Mouse (Mus musculus) MN1 (cell line): ENCODE data around the gene Grn.

Experiments
- DNase-seq: peaks from one replicate; pipeline ENCODE4 v3.0.0-alpha.2; 2016; ENCODE audit warnings: low spot score

The Grn gene

GRCm38 (mm10) chr11:102443740-102444139 lies 13.6 kb downstream of the Grn start:
- DNase-seq = no peak

GRCm38 (mm10) chr11:102444321-102444720 lies 14.2 kb downstream of the Grn start:
- no peak for DNase-seq

- peak; percentile 72 for DNase-seq
Observed at GRCm38 (mm10) chr11:102444781-102445180, 14.7 kb downstream of the Grn start.

GRCm38 (mm10) chr11:102445264-102445890 lies 15.3 kb downstream of the Grn start:
- peak; percentile 88 for DNase-seq

GRCm38 (mm10) chr11:102445891-102446361 lies 15.8 kb downstream of the Grn start:
- DNase-seq = peak; percentile 80

- peak; percentile 45 for DNase-seq
Observed at GRCm38 (mm10) chr11:102446581-102447461, 16.7 kb downstream of the Grn start.

GRCm38 (mm10) chr11:102447497-102447896 lies 17.4 kb downstream of the Grn start, which contains the start of gene Fam171a2:
Gene Fam171a2, minus strand, starts transcription at chr11:102447682.
- peak; percentile 80 for DNase-seq

- no peak for DNase-seq
Observed at GRCm38 (mm10) chr11:102448327-102448726, 18.2 kb downstream of the Grn start.

- DNase-seq = no peak
Observed at GRCm38 (mm10) chr11:102449043-102450008, 19.2 kb downstream of the Grn start.

- no peak for DNase-seq
Observed at GRCm38 (mm10) chr11:102453131-102453530, 23.0 kb downstream of the Grn start.

GRCm38 (mm10) chr11:102455740-102456396 lies 25.8 kb downstream of the Grn start:
- DNase-seq = peak; percentile 89

- DNase-seq = no peak
Observed at GRCm38 (mm10) chr11:102460541-102460940, 30.4 kb downstream of the Grn start.

GRCm38 (mm10) chr11:102461764-102462163 lies 31.6 kb downstream of the Grn start:
- DNase-seq = no peak

- no peak for DNase-seq
Observed at GRCm38 (mm10) chr11:102464901-102465300, 34.8 kb downstream of the Grn start.

GRCm38 (mm10) chr11:102465713-102466436 lies 35.8 kb downstream of the Grn start:
- peak; percentile 93 for DNase-seq

GRCm38 (mm10) chr11:102467041-102467631 lies 37.0 kb downstream of the Grn start:
- peak; percentile 94 for DNase-seq

GRCm38 (mm10) chr11:102469648-102470357 lies 39.7 kb downstream of the Grn start, which contains the start of gene Itga2b:
Gene Itga2b, minus strand, starts transcription at chr11:102470122.
- DNase-seq = no peak

GRCm38 (mm10) chr11:102475027-102475426 lies 44.9 kb downstream of the Grn start:
- no peak for DNase-seq

GRCm38 (mm10) chr11:102478671-102479070 lies 48.6 kb downstream of the Grn start:
- DNase-seq = no peak
